Comparison of ENCODE assay signal across 11 mouse cellular contexts in genomic region chr1:106513481-106513880, GRCm38 (mm10).
"Had no signal": no experiment of that assay in that cellular context is flagged by ENCODE, and none has a peak within 500 bp of the region (broad histone marks: within the 10 kb centered on the region; RNA-seq: fewer than 3 reads in every experiment).

No protein-coding gene starts in this region.

- H3K27ac ChIP-seq: left cerebral cortex, adult 2 months; limb, embryonic 10.5 days; liver, embryonic 15.5 days; midbrain, embryonic 10.5 days; neural tube, embryonic 12.5 days; stomach, postnatal 0 days had no signal

- DNase-seq: kidney, adult 18-20 months; kidney, postnatal 10 days; midbrain, embryonic 14.5 days; thymus, postnatal 4 days had no signal

- H3K4me2 ChIP-seq: liver, embryonic 11.5 days; liver, embryonic 15.5 days; neural tube, embryonic 12.5 days had no signal

- H3K36me3 ChIP-seq: limb, embryonic 10.5 days; liver, embryonic 15.5 days; midbrain, embryonic 10.5 days; neural tube, embryonic 12.5 days had no signal

- H3K9ac ChIP-seq: liver, embryonic 15.5 days; neural tube, embryonic 12.5 days had no signal

- H3K4me3 ChIP-seq: left cerebral cortex, adult 2 months; limb, embryonic 10.5 days; liver, embryonic 15.5 days; midbrain, embryonic 10.5 days; neural tube, embryonic 12.5 days had no signal

- H3K9me3 ChIP-seq: limb, embryonic 10.5 days; liver, embryonic 15.5 days; midbrain, embryonic 10.5 days; neural tube, embryonic 12.5 days had no signal

- H3K27me3 ChIP-seq: liver, embryonic 15.5 days; neural tube, embryonic 12.5 days had no signal

- H3K4me1 ChIP-seq: limb, embryonic 10.5 days; liver, embryonic 15.5 days; neural tube, embryonic 12.5 days had no signal
